Mouse (Mus musculus) liver, postnatal 0 days (tissue): ENCODE results near the gene Ddx17.

Experiments used
- CTCF ChIP-seq: sonication (generic); IDR thresholded peaks from 2 replicates; pipeline ENCODE4 v1.5.1; 2016; ENCODE audit warnings: antibody characterized with exemption, low read depth
- EP300 ChIP-seq: IDR thresholded peaks from 2 replicates; pipeline ENCODE4 v1.6.1; 2016; ENCODE audit warnings: antibody characterized with exemption, low read depth, mild to moderate bottlenecking

GRCm38 (mm10) chr15:79527991-79528639 is 18.4 kb downstream of the Ddx17 start:
- TF ChIP-seq CTCF (no peak), EP300 (no peak)
